In genomic region chr4:87893012-87893411, GRCm38 (mm10) we compare ENCODE assay signal across 19 mouse cellular contexts.
A peak's percentile ranks its signal among the peaks of the same experiment; 100 is the strongest.
DNase-seq lines count a peak whose midpoint lies in the region; ATAC-seq and TF ChIP-seq lines count a peak whose summit lies in the region.
"Had no signal": no experiment of that assay in that cellular context is flagged by ENCODE, and none has a peak within 500 bp of the region (broad histone marks: within the 10 kb centered on the region; RNA-seq: fewer than 3 reads in every experiment).

No protein-coding gene starts in this region.

- peak overlapping the region; percentile 38; the same call in 1 of the 2 replicates for H3K4me2 ChIP-seq in intestine, postnatal 0 days (replicated peaks; ENCODE audit: low read depth)
- no peak overlapping the region for H3K4me2 ChIP-seq in intestine, embryonic 15.5 days (replicated peaks)
- H3K4me2 ChIP-seq: forebrain, embryonic 13.5 days; heart, embryonic 13.5 days; hindbrain, embryonic 12.5 days had no signal

- no peak for ATAC-seq in intestine, postnatal 0 days
- ATAC-seq in intestine, embryonic 15.5 days: no peak
- ATAC-seq in common myeloid progenitor, adult 5-6 weeks (replicated peaks; ENCODE audit: low read depth, poor library complexity, severe bottlenecking): 0 out of 2 replicates have a peak, but pooled peaks have one; percentile 54
- ATAC-seq: forebrain, embryonic 13.5 days; forebrain, postnatal 0 days; hindbrain, embryonic 16.5 days had no signal

- TF ChIP-seq CTCF in intestine, postnatal 0 days (IDR thresholded peaks at IDR 0.05; ENCODE audit: low read depth): no peak
- TF ChIP-seq CTCF in heart, adult 2 months (IDR thresholded peaks at IDR 0.05): no peak

- intact Hi-C loops in heart, adult 2 months (cut with DNase I): loop anchor here (10.0 kb wide), 1 partner anchor 528 kb away; no protein-coding TSS in a partner anchor

- 60% methylated on average over 4 of the region's 4 CpGs for WGBS in intestine, postnatal 0 days
- 77% methylated on average over 4 of the region's 4 CpGs for WGBS in intestine, embryonic 15.5 days
- 82% methylated on average over 4 of the region's 4 CpGs for WGBS in heart, adult 2 months

- TF ChIP-seq POLR2A in heart, adult 2 months (IDR thresholded peaks at IDR 0.05; ENCODE audit: insufficient read depth, low read depth, low read length): no peak

- H3K9me3 ChIP-seq in intestine, postnatal 0 days (ENCODE audit: control insufficient read depth): no peaks in the 10 kb centered on the region
- H3K9me3 ChIP-seq in intestine, embryonic 15.5 days: no peaks in the 10 kb centered on the region
- H3K9me3 ChIP-seq: embryonic facial prominence, embryonic 10.5 days; forebrain, embryonic 13.5 days; heart, embryonic 13.5 days; hindbrain, embryonic 12.5 days had no signal

- no peak overlapping the region for H3K9ac ChIP-seq in intestine, postnatal 0 days (ENCODE audit: low read depth, low read length)
- no peak overlapping the region for H3K9ac ChIP-seq in intestine, embryonic 15.5 days
- H3K9ac ChIP-seq in heart, adult 2 months (ENCODE audit: low read depth, low read length): no peak overlapping the region
- H3K9ac ChIP-seq: forebrain, embryonic 13.5 days; forebrain, postnatal 0 days; heart, embryonic 13.5 days; hindbrain, embryonic 12.5 days had no signal

- no peak for TF ChIP-seq EP300 in heart, adult 2 months (IDR thresholded peaks at IDR 0.05; ENCODE audit: insufficient read depth, low read depth, low read length)

- no peak overlapping the region for H3K4me3 ChIP-seq in intestine, postnatal 0 days (ENCODE audit: low read depth, low read length)
- no peak overlapping the region for H3K4me3 ChIP-seq in intestine, embryonic 15.5 days (replicated peaks)
- H3K4me3 ChIP-seq in heart, adult 2 months: no peak overlapping the region
- H3K4me3 ChIP-seq: embryonic facial prominence, embryonic 10.5 days; forebrain, embryonic 13.5 days; heart, embryonic 13.5 days; hindbrain, embryonic 12.5 days had no signal

- H3K4me1 ChIP-seq in intestine, postnatal 0 days (replicated peaks; ENCODE audit: control insufficient read depth, insufficient read depth, low read length): no peaks in the 10 kb centered on the region
- no peaks in the 10 kb centered on the region for H3K4me1 ChIP-seq in intestine, embryonic 15.5 days (replicated peaks)
- H3K4me1 ChIP-seq in heart, adult 2 months (ENCODE audit: control insufficient read depth, insufficient read depth, low read length): no peaks in the 10 kb centered on the region
- H3K4me1 ChIP-seq: heart, embryonic 13.5 days had no signal

- DNase-seq in CD4-positive, CD25-positive, alpha-beta regulatory T cell, adult 2 months (ENCODE audit: low read depth, low spot score): peak; percentile 12
- DNase-seq in splenic B cell, adult 2 months (ENCODE audit: low read depth, low spot score): peak; percentile 21
- no peak for DNase-seq in heart, adult 2 months
- no peak for DNase-seq in heart, adult 8-10 months (ENCODE audit: low spot score)
- DNase-seq: adrenal gland, postnatal 14 days; cerebellum, adult 11-12 months; cerebellum, adult 9-11 months; cerebellum, postnatal 36 days; forebrain, postnatal 0 days; gastrocnemius, postnatal 14 days; heart, postnatal 4 days had no signal

- H3K27ac ChIP-seq in intestine, postnatal 0 days (ENCODE audit: low read depth, low read length): no peak overlapping the region
- no peak overlapping the region for H3K27ac ChIP-seq in intestine, embryonic 15.5 days
- H3K27ac ChIP-seq in heart, adult 2 months: no peak overlapping the region
- H3K27ac ChIP-seq: embryonic facial prominence, embryonic 10.5 days; forebrain, embryonic 13.5 days; heart, embryonic 13.5 days; hindbrain, embryonic 12.5 days had no signal

- no peaks in the 10 kb centered on the region for H3K79me2 ChIP-seq in heart, adult 2 months (replicated peaks; ENCODE audit: control insufficient read depth, insufficient read depth, low read length)

- H3K27me3 ChIP-seq in intestine, postnatal 0 days (replicated peaks; ENCODE audit: control insufficient read depth, insufficient read depth, low read length): no peaks in the 10 kb centered on the region
- H3K27me3 ChIP-seq in intestine, embryonic 15.5 days (replicated peaks): no peaks in the 10 kb centered on the region
- no peaks in the 10 kb centered on the region for H3K27me3 ChIP-seq in splenic B cell, adult 2 months (ENCODE audit: control insufficient read depth, insufficient read depth, low read length, poor library complexity, severe bottlenecking)
- H3K27me3 ChIP-seq in heart, adult 2 months (ENCODE audit: control insufficient read depth, insufficient read depth, low read length): no peaks in the 10 kb centered on the region
- H3K27me3 ChIP-seq: forebrain, embryonic 13.5 days; heart, embryonic 13.5 days; hindbrain, embryonic 12.5 days had no signal

- no peaks in the 10 kb centered on the region for H3K36me3 ChIP-seq in intestine, postnatal 0 days (ENCODE audit: control insufficient read depth, insufficient read depth)
- no peaks in the 10 kb centered on the region for H3K36me3 ChIP-seq in intestine, embryonic 15.5 days
- H3K36me3 ChIP-seq in splenic B cell, adult 2 months (ENCODE audit: control insufficient read depth, insufficient read depth, low read length, poor library complexity, severe bottlenecking): no peaks in the 10 kb centered on the region
- no peaks in the 10 kb centered on the region for H3K36me3 ChIP-seq in heart, adult 2 months (ENCODE audit: control insufficient read depth, insufficient read depth, low read length)
- H3K36me3 ChIP-seq: embryonic facial prominence, embryonic 10.5 days; heart, embryonic 13.5 days; hindbrain, embryonic 12.5 days had no signal

Comparison
In these comparisons a context has a peak if more than half of its experiments do, and no peak if none do; other contexts are left out.
1. DNase-seq: peak in CD4-positive, CD25-positive, alpha-beta regulatory T cell, adult 2 months (single experiment) and splenic B cell, adult 2 months (single experiment); none in heart, adult 2 months (0 of 2) and heart, adult 8-10 months (single experiment).